Mouse (Mus musculus): ENCODE results near the gene Noc3l.

Gene Noc3l

GRCm38 (mm10) chr19:38818766-38819426, at the start of gene Noc3l:
Gene Noc3l (minus strand): TSS chr19:38819237.
- DNase-seq (ENCODE audit: low read depth, low spot score) = peak; percentile 95

GRCm38 (mm10) chr19:38862523-38862922, 43.5 kb upstream of the Noc3l start:
- DNase-seq (ENCODE audit: low read depth, low spot score) = no peak

GRCm38 (mm10) chr19:38858224-38858623, 39.2 kb upstream of the Noc3l start:
- DNase-seq (ENCODE audit: low read depth, low spot score) = no peak

- DNase-seq (ENCODE audit: low read depth, low spot score) = peak; percentile 8
These were observed 27.3 kb upstream of the Noc3l start for GRCm38 (mm10) chr19:38846373-38846772.

GRCm38 (mm10) chr19:38844817-38845216, 25.8 kb upstream of the Noc3l start:
- DNase-seq (ENCODE audit: low read depth, low spot score) = peak; percentile 48

GRCm38 (mm10) chr19:38837171-38837641, 18.2 kb upstream of the Noc3l start:
- DNase-seq (ENCODE audit: low read depth, low spot score) = peak; percentile 49

- DNase-seq (ENCODE audit: low read depth, low spot score) = peak; percentile 96
These were observed 17.6 kb upstream of the Noc3l start, which contains the start of gene Tbc1d12 for GRCm38 (mm10) chr19:38836438-38837170. Gene Tbc1d12 (plus strand): TSS chr19:38836579.

GRCm38 (mm10) chr19:38836084-38836437, 17.0 kb upstream of the Noc3l start:
- no peak for DNase-seq (ENCODE audit: low read depth, low spot score)

GRCm38 (mm10) chr19:38833224-38833623, 14.2 kb upstream of the Noc3l start:
- DNase-seq (ENCODE audit: low read depth, low spot score) = no peak

GRCm38 (mm10) chr19:38820186-38820804, 1.3 kb upstream of the Noc3l start:
- no peak for DNase-seq (ENCODE audit: low read depth, low spot score)

GRCm38 (mm10) chr19:38819427-38819802, 378 bp upstream of the Noc3l start:
- no peak for DNase-seq (ENCODE audit: low read depth, low spot score)

GRCm38 (mm10) chr19:38818191-38818590, 846 bp downstream of the Noc3l start:
- DNase-seq (ENCODE audit: low read depth, low spot score) = no peak

GRCm38 (mm10) chr19:38798801-38799200, 20.2 kb downstream of the Noc3l start:
- peak; percentile 54 for DNase-seq (ENCODE audit: low read depth, low spot score)

GRCm38 (mm10) chr19:38798291-38798690, 20.7 kb downstream of the Noc3l start:
- DNase-seq (ENCODE audit: low read depth, low spot score) = peak; percentile 29

- no peak for DNase-seq (ENCODE audit: low read depth, low spot score)
These were observed 22.5 kb downstream of the Noc3l start for GRCm38 (mm10) chr19:38796546-38796945.

GRCm38 (mm10) chr19:38793563-38794045, 25.4 kb downstream of the Noc3l start:
- DNase-seq (ENCODE audit: low read depth, low spot score) = peak; percentile 69

- peak; percentile 10 for DNase-seq (ENCODE audit: low read depth, low spot score)
These were observed 31.3 kb downstream of the Noc3l start for GRCm38 (mm10) chr19:38787756-38788155.

- peak; percentile 26 for DNase-seq (ENCODE audit: low read depth, low spot score)
These were observed 35.5 kb downstream of the Noc3l start for GRCm38 (mm10) chr19:38783542-38783941.

- peak; percentile 88 for DNase-seq (ENCODE audit: low read depth, low spot score)
These were observed 40.2 kb downstream of the Noc3l start for GRCm38 (mm10) chr19:38778805-38779204.

GRCm38 (mm10) chr19:38775548-38775947, 43.5 kb downstream of the Noc3l start:
- peak; percentile 76 for DNase-seq (ENCODE audit: low read depth, low spot score)

GRCm38 (mm10) chr19:38766306-38766705, 52.7 kb downstream of the Noc3l start:
- DNase-seq (ENCODE audit: low read depth, low spot score) = no peak

GRCm38 (mm10) chr19:38760441-38760840, 58.6 kb downstream of the Noc3l start:
- no peak for DNase-seq (ENCODE audit: low read depth, low spot score)

All from brain, adult 2 months (tissue).